Comparison of ENCODE assay signal across 7 mouse cellular contexts in the genomic region with DNA sequence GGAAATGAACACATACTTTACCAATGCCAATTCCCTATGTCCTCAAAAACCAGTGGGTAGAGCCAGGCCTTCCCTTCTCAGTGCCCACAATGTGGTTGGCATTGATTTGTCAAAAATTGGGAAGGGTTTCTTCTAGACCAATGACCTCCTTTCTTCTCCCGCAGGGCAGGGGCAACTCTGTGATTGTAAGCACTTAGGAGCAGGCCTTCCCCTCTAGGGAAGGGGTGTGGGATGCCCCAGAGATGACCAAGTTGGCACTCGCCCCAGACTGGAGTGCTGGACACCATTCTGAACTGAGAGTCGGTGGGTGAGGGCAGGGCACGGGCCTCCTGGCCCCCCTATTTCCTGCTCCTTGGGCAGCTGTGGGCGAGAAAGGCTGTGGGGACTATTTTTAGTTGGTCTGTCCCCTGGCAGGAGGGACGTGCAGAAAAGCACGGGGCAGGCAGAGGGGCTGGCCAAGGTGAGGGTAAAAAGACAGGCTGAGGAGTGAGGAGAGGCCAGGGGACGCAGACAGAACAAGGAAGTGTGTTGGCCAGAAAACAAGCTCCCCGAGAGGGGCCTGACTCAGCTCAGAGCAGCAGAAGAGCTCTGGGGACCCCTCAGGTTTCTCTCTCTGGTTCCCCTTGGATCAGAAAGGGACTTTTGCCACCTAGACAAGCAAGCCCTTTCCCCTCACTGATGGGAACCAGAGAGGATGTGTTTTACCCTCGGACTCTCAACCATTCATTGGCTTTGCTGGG. TPM values are rescaled to one million over a fixed set of nuclear protein-coding genes. Genes with fewer than 3 reads are reported as not detected.
DNase-seq lines count a peak whose midpoint lies in the region; ATAC-seq and TF ChIP-seq lines count a peak whose summit lies in the region.

No protein-coding gene starts in this region.

- no peak for TF ChIP-seq CTCF in lung, adult 2 months (IDR thresholded peaks at IDR 0.05; ENCODE audit: insufficient read depth, low read length)

- H3K9ac ChIP-seq in embryonic facial prominence, embryonic 11.5 days (replicated peaks; ENCODE audit: low read length), result peak overlapping the region; percentile 39
- peak overlapping the region; percentile 88 for H3K9ac ChIP-seq in hindbrain, embryonic 13.5 days
- 0 out of 2 replicates have a peak overlapping the region, but pooled peaks have one; percentile 12 for H3K9ac ChIP-seq in midbrain, embryonic 11.5 days (ENCODE audit: low read length)

- H3K36me3 ChIP-seq in embryonic facial prominence, embryonic 11.5 days (replicated peaks; ENCODE audit: control insufficient read depth, insufficient read depth, low read depth, low read length), result no peaks in the 10 kb centered on the region
- H3K36me3 ChIP-seq in hindbrain, embryonic 13.5 days, result no peaks in the 10 kb centered on the region
- no peaks in the 10 kb centered on the region for H3K36me3 ChIP-seq in midbrain, embryonic 11.5 days (ENCODE audit: control insufficient read depth, insufficient read depth, low read length)

- no peak for ATAC-seq in embryonic facial prominence, embryonic 11.5 days (replicated peaks; ENCODE audit: insufficient number of reproducible peaks, low FRiP score, low TSS enrichment, low read depth)
- ATAC-seq in hindbrain, embryonic 13.5 days (ENCODE audit: low FRiP score), result no peak
- ATAC-seq in midbrain, embryonic 11.5 days (ENCODE audit: low FRiP score), result no peak

- no peaks in the 10 kb centered on the region for H3K27me3 ChIP-seq in embryonic facial prominence, embryonic 11.5 days (ENCODE audit: control insufficient read depth, insufficient read depth, low read length)
- H3K27me3 ChIP-seq in hindbrain, embryonic 13.5 days, result peaks cover 7% of the 10 kb centered on the region; the same call in 1 of the 2 replicates
- peaks cover 5% of the 10 kb centered on the region for H3K27me3 ChIP-seq in midbrain, embryonic 11.5 days (ENCODE audit: control insufficient read depth, insufficient read depth, low read length)

- no peak for TF ChIP-seq POLR2A in lung, adult 2 months (IDR thresholded peaks at IDR 0.05; ENCODE audit: borderline replicate concordance, extremely low read depth, low read depth, low read length)

- no peaks in the 10 kb centered on the region for H3K9me3 ChIP-seq in embryonic facial prominence, embryonic 11.5 days (replicated peaks; ENCODE audit: control insufficient read depth, low read length)
- H3K9me3 ChIP-seq in hindbrain, embryonic 13.5 days, result no peaks in the 10 kb centered on the region
- H3K9me3 ChIP-seq in midbrain, embryonic 11.5 days (ENCODE audit: control insufficient read depth, low read length), result no peaks in the 10 kb centered on the region

- no peak overlapping the region for H3K4me3 ChIP-seq in lung, adult 2 months (replicated peaks; ENCODE audit: extremely low read depth, low read depth, low read length)
- H3K4me3 ChIP-seq in embryonic facial prominence, embryonic 11.5 days (ENCODE audit: low read depth, low read length), result no peak overlapping the region
- no peak overlapping the region for H3K4me3 ChIP-seq in hindbrain, embryonic 13.5 days
- H3K4me3 ChIP-seq in midbrain, embryonic 11.5 days (ENCODE audit: low read depth, low read length), result no peak overlapping the region

- H3K4me2 ChIP-seq in embryonic facial prominence, embryonic 11.5 days (ENCODE audit: low read depth, low read length), result no peak overlapping the region
- peak overlapping the region; percentile 76 for H3K4me2 ChIP-seq in hindbrain, embryonic 13.5 days
- H3K4me2 ChIP-seq in midbrain, embryonic 11.5 days, result no peak overlapping the region

- peak; percentile 20 for DNase-seq in lung, adult 2 months
- no peak for DNase-seq in lung, postnatal 25 days (ENCODE audit: low spot score)
- no peak for DNase-seq in embryonic facial prominence, embryonic 11.5 days (ENCODE audit: low spot score)
- DNase-seq in midbrain, embryonic 11.5 days (ENCODE audit: low spot score, missing footprints), result peak; percentile 80
- DNase-seq in layer of hippocampus, postnatal 25 days (ENCODE audit: extremely low spot score in 1 of 2, low spot score in 1 of 2), result no peak
- DNase-seq in frontal cortex, postnatal 25 days (ENCODE audit: low spot score in 2 of 2), result no peak

- WGBS in lung, adult 2 months, result 13% methylated on average over 10 of the region's 10 CpGs
- WGBS in embryonic facial prominence, embryonic 11.5 days, result 30% methylated on average over 10 of the region's 10 CpGs
- 41% methylated on average over 10 of the region's 10 CpGs for WGBS in hindbrain, embryonic 13.5 days
- 52% methylated on average over 10 of the region's 10 CpGs for WGBS in midbrain, embryonic 11.5 days

- peaks cover 42% of the 10 kb centered on the region for H3K4me1 ChIP-seq in lung, adult 2 months (ENCODE audit: control insufficient read depth, insufficient read depth, low read length)
- peaks cover 50% of the 10 kb centered on the region for H3K4me1 ChIP-seq in embryonic facial prominence, embryonic 11.5 days (ENCODE audit: control insufficient read depth, insufficient read depth, low read length)
- H3K4me1 ChIP-seq in hindbrain, embryonic 13.5 days (replicated peaks), result peaks cover 77% of the 10 kb centered on the region
- H3K4me1 ChIP-seq in midbrain, embryonic 11.5 days (ENCODE audit: control insufficient read depth, insufficient read depth, low read length), result peaks cover 54% of the 10 kb centered on the region

- H3K27ac ChIP-seq in embryonic facial prominence, embryonic 11.5 days (replicated peaks; ENCODE audit: low read depth, low read length), result no peak overlapping the region
- peak overlapping the region; percentile 75 for H3K27ac ChIP-seq in hindbrain, embryonic 13.5 days
- no peak overlapping the region for H3K27ac ChIP-seq in midbrain, embryonic 11.5 days (ENCODE audit: low read depth, low read length)

RNA-seq across cellular contexts. Expression of gene Rara, which starts 3.3 kb away (rescaled TPM):
- polyA plus RNA-seq in lung, adult 2 months (2012; rRNA removed), result 59.0 and 62.2 TPM in 2 replicates
- polyA plus RNA-seq in embryonic facial prominence, embryonic 11.5 days (2014; fragmentation: Nextera tagmentation; extraction: Ambion mirVana), result 32.7 and 40.2 TPM in 2 replicates
- 17.1 and 20.3 TPM in 2 replicates for polyA plus RNA-seq in hindbrain, embryonic 13.5 days (2015; fragmentation: Nextera tagmentation; extraction: Ambion mirVana)
- 13.2 and 14.8 TPM in 2 replicates for polyA plus RNA-seq in midbrain, embryonic 11.5 days (2014; fragmentation: Nextera tagmentation; extraction: Ambion mirVana)
- 10 to 100 TPM; 17.0 to 17.7 TPM for total RNA-seq in layer of hippocampus, postnatal 25 days (2021)

RNA-seq across cellular contexts. Expression of gene Cdc6, which starts 23.3 kb away (rescaled TPM):
- polyA plus RNA-seq in lung, adult 2 months (2012; rRNA removed), result 0.16 and 0.25 TPM in 2 replicates
- polyA plus RNA-seq in embryonic facial prominence, embryonic 11.5 days (2014; fragmentation: Nextera tagmentation; extraction: Ambion mirVana), result 55.4 and 57.1 TPM in 2 replicates
- 5.9 and 6.0 TPM in 2 replicates for polyA plus RNA-seq in hindbrain, embryonic 13.5 days (2015; fragmentation: Nextera tagmentation; extraction: Ambion mirVana)
- 44.3 and 45.0 TPM in 2 replicates for polyA plus RNA-seq in midbrain, embryonic 11.5 days (2014; fragmentation: Nextera tagmentation; extraction: Ambion mirVana)
- under 1 TPM; 0.54 to 0.94 TPM for total RNA-seq in layer of hippocampus, postnatal 25 days (2021)

RNA-seq across cellular contexts. Expression of gene Gjd3, which starts 51.9 kb away (rescaled TPM):
- 0.29 and 0.40 TPM in 2 replicates for polyA plus RNA-seq in lung, adult 2 months (2012; rRNA removed)
- 0.25 and 0.43 TPM in 2 replicates for polyA plus RNA-seq in embryonic facial prominence, embryonic 11.5 days (2014; fragmentation: Nextera tagmentation; extraction: Ambion mirVana)
- polyA plus RNA-seq in hindbrain, embryonic 13.5 days (2015; fragmentation: Nextera tagmentation; extraction: Ambion mirVana), result 1.5 and 1.6 TPM in 2 replicates
- polyA plus RNA-seq in midbrain, embryonic 11.5 days (2014; fragmentation: Nextera tagmentation; extraction: Ambion mirVana), result not detected in 2 replicates
- 1 to 10 TPM; 1.5 to 2.3 TPM for total RNA-seq in layer of hippocampus, postnatal 25 days (2021)

Comparison
In these comparisons a context has a peak if more than half of its experiments do, and no peak if none do; other contexts are left out.
1. DNase-seq: peak in lung, adult 2 months (single experiment) and midbrain, embryonic 11.5 days (single experiment); none in lung, postnatal 25 days (single experiment), embryonic facial prominence, embryonic 11.5 days (single experiment), layer of hippocampus, postnatal 25 days (0 of 2) and frontal cortex, postnatal 25 days (0 of 2).
2. H3K9ac ChIP-seq: peak in every context shown above with its lines; median percentile 88 in hindbrain, embryonic 13.5 days; 39 in embryonic facial prominence, embryonic 11.5 days; 12 in midbrain, embryonic 11.5 days.